Mouse (Mus musculus) left cerebral cortex, postnatal 25 days (tissue): ENCODE results near the gene Smpd2. TPM values are rescaled to one million over a fixed set of nuclear protein-coding genes. Genes with fewer than 3 reads are reported as not detected.
A peak's percentile ranks its signal among the peaks of the same experiment; 100 is the strongest.

Experiments used
- DNase-seq, 2 experiments: peaks; one replicate each; pipeline ENCODE4 v3.0.0; 2022; ENCODE audit warnings: low spot score in 2 of 2, mixed read lengths in 1 of 2
- intact Hi-C: fragments of 180-260 bp; cut with DNase I; formaldehyde crosslinking; loops from one replicate; pipeline ENCODE4 v1.15.1; 2025
- total RNA-seq, 2 experiments: library from RNA; stranded (reverse); gene quantifications; 2 replicates each; pipeline ENCODE4 v1.2.3; 2021

Gene Smpd2
- total RNA-seq, 2 experiments from 2014 or later = 17.6 to 18.5 TPM

DNA sequence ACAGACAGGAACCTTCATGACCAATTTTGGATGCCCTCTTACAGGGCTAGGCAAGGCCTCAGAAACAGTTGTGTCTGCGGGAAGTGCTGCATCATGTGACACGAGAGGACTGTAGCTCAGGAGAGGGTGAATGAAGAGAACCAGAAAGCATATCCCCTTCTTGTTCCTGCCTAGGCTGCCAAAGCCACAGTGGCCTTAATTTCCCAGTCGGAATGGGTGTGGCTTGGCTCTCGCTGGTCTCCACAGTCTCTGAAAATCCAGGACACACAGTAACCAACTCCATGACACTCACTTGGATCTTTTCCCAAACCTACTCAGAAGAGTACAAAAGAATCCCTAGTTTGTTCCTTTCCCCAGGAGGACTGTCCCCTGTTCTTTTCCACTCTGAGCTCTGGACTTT is 10.8 kb upstream of the Smpd2 start:
- intact Hi-C loops = loop anchor here (10.0 kb wide), 2 partner anchors 46 to 196 kb away; partner anchors contain the start of genes Ak9, Fig4 and Zbtb24
- DNase-seq = peak in 1 of 2 experiments; percentile 61

DNA sequence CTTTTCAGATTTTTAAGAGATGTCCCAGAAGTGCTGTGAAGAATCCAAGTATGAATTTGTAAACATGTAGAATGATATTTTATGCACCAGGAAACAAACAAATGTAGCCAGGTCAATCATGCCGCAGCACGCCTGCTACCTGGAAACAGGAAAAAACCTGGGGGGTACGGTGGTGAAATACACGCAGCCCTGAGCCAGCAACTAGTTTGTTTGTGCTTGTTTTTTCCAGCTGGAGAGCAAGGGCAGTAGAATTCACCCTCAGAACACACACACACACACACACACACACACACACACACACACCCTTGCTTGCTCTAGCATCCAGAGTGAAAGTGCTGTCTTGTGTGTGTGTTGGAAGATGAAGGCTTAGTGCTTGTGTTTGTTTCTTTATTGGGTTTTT is 942 bp upstream of the Smpd2 start:
- no peak for DNase-seq
- intact Hi-C loops = no loop called here

DNA sequence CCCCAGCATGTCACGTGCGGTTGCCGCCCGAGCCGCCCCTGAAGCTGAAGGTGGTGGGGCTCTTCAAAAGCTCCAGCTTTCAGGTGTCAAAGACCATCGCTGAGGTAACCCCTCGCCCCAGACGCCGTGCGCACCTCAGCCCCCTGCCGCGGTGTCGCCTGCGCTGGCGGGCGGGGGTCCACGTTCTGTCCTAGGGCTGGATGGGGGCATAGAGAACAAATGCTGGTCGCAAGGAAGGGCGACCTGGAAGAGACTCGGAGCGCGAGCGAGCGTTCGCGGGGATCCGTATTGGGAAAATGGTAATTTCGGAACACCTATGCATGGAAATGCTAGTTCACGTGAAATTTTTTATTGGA is 327 bp upstream of the Smpd2 start:
- no peak for DNase-seq
- intact Hi-C loops = no loop called here

DNA sequence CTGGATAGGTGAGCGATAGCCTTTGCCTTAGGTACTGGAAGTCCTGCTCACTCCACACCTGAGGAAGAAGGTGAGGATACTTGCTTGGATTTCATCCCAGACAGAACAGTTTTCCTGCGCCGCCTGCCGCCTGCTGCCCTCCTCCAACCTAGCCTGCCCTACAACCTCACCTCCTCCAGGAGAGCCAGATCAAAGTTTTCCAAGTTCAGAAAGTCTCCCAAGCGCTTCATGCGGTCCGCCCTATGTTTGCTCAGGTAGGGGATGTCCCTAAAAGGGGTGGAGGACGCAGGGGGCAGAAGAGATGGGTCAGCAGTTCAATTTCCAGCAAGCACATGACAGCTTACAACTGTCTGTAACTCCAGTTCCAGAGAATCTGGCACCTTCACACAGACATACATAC is 875 bp downstream of the Smpd2 start:
- intact Hi-C loops = no loop called here
- no peak for DNase-seq

DNA sequence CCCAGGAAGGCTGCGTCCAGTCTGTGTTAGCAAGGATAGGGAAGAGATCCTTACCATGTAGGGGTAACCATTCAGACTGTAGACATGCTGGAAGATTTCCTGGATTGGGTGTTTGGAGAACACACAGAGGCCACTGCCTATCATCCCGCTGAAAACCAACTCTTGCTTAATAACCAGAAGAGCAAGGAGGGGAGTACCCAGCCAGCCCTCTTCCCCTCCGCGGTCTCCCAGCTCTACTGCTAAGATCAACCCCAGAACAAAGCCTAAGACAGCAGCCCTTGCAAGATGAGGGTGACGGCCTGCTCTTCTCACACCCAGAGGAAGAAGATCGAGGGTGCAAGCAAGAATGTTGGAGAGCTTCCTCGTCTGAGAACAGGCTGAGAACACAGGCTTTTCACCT is 1.3 kb downstream of the Smpd2 start:
- intact Hi-C loops = no loop called here
- no peak for DNase-seq

DNA sequence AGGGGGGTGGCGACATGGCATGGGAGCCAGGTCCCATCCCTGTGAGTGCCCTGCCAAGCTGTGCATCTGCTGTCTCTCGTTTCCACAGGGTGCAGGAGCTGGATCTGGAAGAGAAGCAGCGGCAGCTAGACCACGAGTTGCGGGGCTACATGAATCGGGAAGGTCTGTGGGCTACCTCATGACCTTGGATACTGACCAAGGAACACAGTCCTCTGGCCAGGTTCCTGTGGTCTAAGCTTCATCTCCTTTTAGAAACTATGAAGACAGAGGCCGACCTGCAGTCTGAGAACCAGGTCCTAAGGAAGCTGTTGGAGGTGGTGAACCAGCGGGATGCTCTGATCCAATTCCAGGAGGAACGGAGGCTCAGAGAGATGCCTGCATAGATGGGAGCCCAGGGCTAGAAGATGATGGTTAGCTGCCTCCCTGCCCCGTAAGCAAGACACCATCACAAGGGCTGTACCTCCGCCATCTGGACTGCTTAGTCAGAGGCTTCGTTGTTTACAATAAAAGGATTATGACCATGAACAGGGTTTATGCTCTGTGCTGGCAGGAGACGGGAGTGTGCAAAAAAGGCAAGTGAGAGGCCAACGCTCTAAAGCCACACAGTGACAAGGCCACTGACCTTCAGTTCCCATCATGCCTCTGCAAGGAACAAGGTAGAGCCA is 3.5 kb downstream of the Smpd2 start:
- intact Hi-C loops = no loop called here
- DNase-seq = no peak

DNA sequence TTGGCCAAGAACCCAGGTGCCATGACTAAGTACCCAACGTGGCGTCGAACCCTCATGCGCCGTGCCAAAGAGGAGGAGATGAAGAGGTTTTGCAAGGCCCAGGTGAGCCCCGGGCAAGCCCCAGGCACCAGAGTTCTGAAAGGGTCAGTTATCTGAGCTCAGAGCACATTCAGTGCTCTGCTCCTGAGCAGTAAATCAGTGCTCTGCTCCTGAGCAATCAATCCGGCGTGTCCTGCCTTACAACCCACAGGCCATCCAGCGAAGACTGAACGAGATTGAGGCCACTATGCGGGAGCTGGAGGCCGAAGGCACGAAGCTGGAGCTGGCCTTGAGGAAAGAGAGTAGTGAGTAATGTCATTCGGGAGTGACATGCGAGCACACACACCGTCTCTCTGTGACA is 4.4 kb downstream of the Smpd2 start:
- no peak for DNase-seq
- intact Hi-C loops = no loop called here

DNA sequence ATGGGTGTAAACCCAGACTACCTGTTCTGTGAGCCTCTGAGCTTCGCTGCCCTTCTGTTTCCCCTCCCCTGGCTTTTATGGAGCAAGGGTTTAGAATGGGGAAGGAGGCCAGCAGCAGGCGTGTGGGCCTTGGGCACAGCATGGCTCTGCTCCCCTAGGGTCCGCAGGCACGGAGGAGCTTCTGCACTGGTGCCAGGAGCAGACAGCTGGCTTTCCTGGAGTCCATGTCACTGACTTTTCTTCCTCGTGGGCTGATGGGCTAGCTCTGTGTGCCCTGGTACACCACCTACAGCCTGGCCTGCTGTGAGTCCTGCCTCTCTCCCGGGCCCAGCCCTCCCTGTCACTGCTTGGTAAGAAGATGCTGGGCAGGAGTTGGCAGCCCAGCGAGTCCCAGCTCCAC is 7.7 kb downstream of the Smpd2 start:
- DNase-seq = no peak
- intact Hi-C loops = no loop called here

DNA sequence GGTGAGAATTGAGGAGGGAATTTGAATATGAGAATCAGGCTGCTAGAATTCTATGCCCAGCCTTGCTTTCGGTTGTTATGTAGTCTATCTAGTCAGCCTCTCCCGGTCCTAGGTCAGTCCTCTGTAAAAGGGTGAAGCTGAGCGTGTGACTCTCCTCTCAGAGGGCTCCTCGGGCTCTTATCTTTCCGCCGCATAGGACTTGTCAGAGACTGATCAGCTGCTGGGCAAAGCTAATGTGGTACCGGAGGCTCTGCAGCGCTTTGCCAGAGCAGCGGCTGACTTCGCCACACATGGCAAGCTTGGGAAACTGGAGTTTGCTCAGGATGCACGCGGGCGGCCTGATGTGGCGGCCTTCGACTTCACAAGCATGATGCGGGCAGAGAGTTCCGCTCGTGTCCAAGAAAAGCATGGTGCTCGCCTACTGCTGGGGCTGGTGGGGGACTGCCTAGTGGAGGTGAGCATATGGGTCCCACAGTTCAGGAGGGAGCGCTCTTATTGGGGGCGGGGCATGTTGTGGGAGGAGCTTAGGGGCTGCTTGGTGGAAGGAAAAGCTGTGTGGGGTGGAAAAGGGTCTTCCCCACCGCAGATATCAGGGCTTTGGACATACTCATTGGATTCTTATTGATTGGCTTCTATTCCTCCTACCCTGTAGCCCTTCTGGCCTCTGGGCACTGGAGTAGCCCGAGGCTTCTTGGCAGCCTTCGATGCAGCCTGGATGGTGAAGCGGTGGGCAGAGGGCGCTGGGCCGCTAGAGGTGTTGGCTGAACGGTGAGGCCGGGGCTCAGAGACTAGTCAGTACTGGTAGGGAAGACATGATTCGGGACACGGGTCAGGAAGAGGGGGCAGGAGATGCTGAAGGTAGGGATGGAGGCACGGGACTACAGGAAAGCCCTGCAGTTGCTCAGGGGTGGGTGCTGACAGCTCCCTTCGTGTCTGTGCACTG is 9.0 kb downstream of the Smpd2 start:
- intact Hi-C loops = no loop called here
- DNase-seq = no peak

DNA sequence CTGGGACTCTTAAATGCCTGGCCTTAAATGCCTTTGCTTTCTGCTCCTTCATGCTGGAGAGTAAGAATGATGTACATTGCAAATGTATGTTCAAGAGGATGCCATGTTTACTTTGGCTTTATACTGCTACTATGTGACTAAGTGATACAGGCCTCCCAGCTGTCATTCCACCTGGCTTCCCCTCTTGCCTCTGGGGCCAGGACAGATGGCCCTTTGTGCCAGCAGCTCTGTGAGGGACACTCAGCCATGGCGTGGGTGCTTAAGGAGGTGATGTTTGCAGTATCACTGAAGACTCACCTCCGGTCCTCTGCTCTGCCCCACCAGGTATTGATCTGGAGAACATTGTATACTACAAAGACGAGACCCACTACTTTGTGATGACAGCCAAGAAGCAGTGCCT is 10.2 kb downstream of the Smpd2 start:
- no peak for DNase-seq
- intact Hi-C loops = no loop called here

DNA sequence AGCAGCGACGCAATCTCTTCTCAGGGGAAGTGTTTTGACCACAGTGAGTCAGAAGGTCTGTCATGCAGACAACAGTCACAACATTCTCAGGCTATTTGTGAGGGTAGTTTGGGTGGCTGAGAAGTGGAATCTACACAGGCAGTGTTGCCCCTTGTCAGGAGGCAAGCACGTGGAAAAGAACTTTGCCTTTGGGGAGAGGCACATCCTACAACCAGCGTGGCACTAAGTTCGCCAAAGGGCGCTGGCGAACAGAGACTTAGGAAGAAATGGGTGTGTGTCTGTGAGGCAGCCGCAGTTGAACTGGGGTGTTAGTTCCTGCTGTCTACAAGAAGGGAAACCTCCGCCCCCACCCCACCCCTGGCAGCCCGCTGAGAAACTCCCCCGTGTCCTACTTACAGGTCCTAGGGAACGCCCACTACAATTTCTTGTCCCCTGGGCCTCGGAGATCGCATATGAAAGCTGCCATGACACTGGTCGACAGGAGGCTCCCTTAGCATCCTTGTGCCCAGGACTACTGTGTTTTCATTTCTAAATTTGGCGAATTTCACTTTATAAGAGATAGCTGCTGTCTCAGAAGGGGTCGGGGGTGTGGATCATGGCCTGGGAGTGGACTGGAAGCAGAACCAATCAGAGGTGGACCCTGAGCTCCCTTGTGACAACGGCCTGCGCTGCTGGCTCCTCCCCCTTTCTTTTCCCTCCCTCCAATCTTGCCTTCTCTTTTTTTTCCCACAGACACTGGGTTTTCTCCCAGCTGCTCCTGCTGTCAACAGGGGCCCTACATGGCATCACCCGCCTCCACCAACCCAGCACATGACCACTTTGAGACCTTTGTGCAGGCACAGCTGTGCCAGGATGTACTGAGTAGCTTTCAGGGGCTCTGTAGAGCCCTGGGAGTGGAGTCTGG is 12.6 kb downstream of the Smpd2 start:
- intact Hi-C loops = no loop called here
- DNase-seq = peak; percentile 47 to 71

DNA sequence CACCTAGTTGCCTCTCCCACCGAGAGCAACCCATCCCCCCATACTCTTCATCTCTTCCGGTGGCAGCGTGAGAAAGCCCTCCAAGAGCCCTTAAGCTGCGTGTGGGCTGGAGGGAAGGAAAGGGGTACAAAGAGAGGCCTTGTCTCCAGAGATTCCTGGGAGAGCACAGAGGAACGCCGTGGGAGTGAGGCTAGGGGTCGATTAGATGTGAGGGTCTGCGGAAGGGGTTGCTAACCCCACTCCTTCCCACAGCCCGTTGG is 13.2 kb downstream of the Smpd2 start:
- no peak for DNase-seq
- intact Hi-C loops = no loop called here

DNA sequence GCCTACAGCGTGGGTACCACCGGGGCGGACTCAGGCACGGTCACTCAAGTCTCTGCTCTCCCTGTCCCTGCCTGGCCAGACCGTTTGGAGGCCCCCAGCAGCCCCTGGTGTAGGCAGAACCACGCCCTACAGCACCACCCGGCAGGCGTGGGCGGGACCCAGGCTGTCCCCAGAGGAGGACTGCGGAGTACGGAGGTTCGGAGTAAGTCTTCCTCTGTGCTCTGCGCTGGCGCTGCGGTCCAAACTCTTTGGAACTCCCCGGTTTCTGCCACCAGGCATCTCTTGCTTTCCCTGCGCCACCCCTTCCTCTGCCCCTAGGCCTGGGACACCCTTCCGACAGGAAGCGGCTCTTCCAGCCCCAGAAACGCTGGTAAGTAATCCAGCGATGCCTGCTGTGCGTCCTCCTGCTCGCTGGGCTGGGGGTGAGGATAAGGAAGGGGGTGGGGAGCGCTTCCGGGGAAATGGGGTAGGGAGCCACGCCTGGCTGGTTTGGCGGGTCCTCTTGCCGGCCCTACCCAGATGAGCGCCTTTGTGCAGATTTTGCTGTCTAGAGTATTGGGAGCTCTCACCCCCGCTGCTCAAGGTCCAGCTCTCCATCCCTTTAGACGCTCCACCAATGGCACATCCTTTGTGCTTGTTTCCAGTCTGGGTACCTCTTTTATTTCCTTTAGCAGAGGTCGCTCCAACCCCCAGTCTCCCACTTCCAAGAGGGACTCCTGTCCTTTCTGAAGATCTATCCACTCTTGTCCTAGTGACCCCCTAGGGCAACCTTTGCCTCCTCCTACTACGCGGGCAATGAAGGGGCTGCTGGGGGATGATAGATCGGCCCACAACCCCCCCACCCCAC is 13.8 kb downstream of the Smpd2 start, which contains the start of gene Mical1:
Mical1 (plus strand) TSS at position 144 of the 847 bp plus-strand sequence.
- peak; percentile 26 to 54 for DNase-seq
- intact Hi-C loops = no loop called here

DNA sequence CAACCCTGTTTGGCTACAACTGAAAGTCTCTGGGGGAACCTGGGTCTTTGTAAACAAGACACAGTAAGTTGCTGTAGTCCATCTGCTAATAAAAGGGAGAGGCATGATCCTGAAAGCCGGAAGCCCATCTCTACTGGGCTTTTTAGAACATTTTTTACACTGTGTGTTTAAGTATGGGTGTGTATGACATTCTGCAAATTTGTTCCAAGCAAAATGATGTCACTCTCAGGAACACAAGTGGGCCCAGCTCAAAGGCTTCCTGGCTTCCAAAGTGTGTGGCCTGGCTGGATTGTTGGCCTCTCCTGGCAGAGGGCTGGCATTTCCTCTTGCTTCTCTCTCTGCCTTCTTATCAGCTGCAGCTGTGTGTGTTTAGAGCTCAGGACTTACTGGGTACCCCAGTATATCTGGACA is 15.2 kb downstream of the Smpd2 start:
- no peak for DNase-seq
- intact Hi-C loops = no loop called here

DNA sequence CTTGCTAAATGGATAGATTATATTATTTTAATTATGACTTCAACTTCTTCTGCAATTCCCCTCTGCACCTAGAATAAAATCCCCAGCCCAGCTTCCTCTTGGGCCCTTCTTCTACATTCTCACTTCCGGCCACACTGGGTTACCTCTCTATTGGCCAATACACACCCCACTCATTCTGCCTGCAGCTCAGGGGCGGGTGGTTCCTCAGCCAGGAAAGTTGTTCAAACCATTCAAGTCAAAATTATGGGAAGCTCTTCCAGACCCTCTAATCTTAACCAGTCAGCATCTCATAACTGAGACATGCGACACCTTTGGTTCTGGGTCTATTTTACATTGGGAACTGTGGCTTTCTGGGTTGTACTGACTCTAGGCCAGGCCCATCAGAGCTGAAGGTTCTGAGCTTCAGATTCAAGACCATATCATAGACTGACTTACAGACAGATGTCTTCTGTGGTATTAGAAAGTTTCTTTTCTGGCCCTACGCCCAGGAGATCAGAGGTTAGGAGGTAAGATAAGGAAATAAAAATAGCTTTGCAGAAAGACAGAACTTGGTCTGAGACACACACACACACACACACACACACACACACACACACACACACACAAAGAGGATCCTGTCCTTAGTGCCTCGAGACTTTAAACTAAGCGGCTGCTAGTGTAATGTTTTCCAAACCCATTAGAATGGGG is 16.2 kb downstream of the Smpd2 start:
- intact Hi-C loops = no loop called here
- no peak for DNase-seq

DNA sequence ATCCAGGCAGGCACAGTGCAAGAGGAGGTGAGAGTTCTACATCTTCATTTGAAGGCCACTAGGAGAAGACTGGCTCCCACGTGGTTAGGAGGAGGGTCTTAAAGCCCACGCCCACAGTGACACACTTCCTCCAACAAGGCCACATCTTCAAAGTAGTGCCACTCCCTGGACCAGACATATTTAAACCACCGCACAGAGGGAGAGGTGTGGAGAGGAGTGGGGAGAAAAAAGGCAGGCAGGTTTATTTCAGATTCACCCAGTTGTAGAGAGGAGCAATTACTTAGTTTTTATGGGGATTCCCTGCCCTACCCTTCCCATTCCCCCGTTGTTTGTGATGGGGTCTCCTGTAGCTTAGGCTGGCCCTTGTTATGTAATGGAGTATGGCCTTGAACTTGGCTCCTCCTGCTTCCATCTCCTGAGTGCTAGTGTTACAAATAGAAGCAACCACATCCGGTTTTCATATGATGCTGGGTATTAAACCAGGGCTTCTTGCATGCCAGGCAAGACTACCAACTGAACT is 17.1 kb downstream of the Smpd2 start:
- no peak for DNase-seq
- intact Hi-C loops = no loop called here

DNA sequence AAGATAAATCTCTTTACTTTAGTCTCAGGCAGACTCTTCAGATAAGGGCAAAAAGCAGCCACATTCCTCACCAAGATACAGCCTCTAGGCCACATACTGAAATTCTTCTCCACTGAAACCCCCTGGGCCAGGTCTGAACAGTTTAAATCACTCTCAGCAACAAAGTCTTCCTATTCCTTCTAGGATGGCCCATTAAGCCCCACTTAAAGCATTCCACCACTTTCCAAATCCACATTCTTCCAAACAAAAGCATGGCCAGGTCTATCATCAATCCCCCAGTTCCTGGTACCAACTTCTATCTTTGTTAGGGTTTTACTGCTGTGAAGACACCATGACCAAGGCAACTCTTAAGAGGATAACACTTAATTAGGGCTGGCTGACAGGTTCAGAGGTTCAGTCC is 17.6 kb downstream of the Smpd2 start:
- no peak for DNase-seq
- intact Hi-C loops = no loop called here

DNA sequence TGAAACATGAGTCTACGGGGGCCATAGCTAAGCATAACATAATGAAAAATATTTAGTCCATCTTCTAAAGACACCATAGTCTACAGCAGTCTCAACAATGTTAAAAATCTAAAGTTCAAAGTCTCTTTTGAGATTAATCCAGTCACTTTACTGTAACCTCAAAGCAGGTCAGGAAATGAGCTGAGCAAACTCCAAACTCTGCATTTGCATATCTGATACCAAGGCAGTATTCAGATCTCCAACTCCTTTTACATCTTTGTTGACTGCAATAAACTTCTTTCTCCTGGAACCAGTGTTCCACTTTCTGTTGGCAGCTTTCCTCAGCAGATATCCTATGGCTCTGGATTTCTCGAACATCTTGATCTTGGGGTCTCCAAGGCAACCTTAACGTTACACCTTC is 19.5 kb downstream of the Smpd2 start:
- intact Hi-C loops = no loop called here
- no peak for DNase-seq

DNA sequence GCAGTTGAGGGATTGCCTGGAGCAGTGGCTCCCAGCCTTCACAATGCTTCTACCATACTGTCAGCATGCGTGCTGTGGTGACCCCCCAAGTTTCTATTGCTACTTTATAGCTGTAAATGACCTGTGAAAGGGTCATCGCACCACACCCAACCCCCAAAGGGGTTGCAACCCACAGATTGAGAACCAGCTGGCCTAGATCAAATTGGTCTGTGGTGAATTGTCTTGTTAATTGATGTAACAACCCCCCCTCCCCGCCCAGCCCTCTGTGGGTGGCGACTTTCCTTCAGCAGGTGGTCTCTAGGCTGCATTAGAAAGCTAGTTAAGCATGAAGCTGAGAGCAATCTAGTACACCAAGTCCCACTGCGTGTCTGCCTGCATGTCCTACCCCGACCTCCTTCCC is 22.8 kb downstream of the Smpd2 start:
- intact Hi-C loops = no loop called here
- no peak for DNase-seq
